Mouse (Mus musculus) megakaryocyte progenitor cell, adult 5-6 weeks (primary cell): ENCODE measurements around the gene Ptchd3. TPM values are rescaled to one million over a fixed set of nuclear protein-coding genes. Genes with fewer than 3 reads are reported as not detected.

Source experiments
- ATAC-seq: replicated peaks from 2 replicates; pipeline ENCODE4 v1.8.0; 2016; ENCODE audit warnings: mild to moderate bottlenecking, moderate TSS enrichment, inconsistent platforms; ENCODE audit not compliant: poor library complexity
- total RNA-seq, 2 experiments: library from RNA; stranded (forward) in 1 of 2; stranded (reverse) in 1 of 2; fragments of 157-497, 149-512 nt in 1 of 2; fragments of 200-1000 nt in 1 of 2; gene quantifications; 2 replicates each; pipeline versions ENCODE4 v1.2.3 to v1.2.4; 2015 to 2017

Ptchd3 gene
- not detected in 2 replicates for total RNA-seq (2015)
- not detected in 2 replicates for total RNA-seq (2017)

DNA sequence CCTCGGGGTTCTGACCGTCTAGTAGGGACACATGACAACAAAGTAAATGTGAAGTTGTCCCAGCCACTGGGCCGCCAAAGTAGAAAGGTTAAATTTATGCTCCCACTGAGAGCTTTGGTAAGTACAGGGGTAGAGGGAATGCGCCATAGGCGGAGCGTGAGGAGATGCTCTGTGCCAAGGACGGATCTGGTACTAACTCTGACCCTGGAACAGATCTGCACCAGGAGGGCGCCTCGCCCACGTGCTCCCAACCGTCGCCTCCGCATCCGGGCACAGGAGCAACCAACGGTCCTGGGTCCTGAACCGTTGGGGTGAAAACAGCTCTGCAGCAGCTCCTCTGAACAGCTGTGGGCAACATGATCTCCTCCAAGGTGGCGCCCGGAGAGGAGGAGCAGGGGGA, at the start of gene Ptchd3:
Gene Ptchd3, plus strand, starts transcription at position 301 of the 400 bp plus-strand sequence.
- no peak for ATAC-seq

DNA sequence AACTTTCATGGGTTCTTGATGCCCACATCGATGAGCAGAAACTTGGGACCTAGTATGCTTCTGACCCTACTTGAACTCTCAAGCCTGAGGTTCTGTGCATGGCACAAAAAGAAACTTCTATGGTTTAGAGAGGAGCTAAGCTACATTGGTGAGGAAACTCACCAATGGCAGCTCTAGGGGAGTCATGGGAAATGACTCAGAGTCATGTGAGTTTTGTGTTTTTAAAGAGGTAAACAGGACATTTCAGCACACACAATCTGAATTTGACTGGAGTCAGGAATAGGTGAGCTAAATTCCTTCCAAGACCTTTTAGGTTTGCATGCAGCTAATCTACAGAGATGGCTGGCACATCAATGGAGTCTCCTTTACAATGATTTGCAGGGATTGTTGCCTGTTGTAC, 48.2 kb upstream of the Ptchd3 start:
- ATAC-seq, result no peak

DNA sequence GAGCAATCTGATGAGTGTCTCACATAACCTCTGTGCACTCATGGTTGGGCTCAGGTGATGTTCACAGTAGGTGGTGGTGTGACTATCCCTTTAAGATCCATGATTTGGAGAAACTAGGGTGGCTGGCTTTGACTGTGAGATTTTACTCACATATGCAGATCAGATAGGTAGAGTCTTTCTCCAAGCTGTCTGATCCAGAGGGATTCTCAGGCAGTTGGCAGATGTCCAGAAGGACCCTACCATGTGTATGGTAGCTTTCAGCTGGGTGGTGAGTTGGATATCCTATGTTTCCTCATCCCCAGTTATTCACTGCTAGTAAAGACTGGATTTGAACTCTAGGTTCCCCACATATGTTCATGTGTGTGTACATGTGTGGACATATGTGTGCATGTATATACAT, 42.6 kb upstream of the Ptchd3 start:
- no peak for ATAC-seq

DNA sequence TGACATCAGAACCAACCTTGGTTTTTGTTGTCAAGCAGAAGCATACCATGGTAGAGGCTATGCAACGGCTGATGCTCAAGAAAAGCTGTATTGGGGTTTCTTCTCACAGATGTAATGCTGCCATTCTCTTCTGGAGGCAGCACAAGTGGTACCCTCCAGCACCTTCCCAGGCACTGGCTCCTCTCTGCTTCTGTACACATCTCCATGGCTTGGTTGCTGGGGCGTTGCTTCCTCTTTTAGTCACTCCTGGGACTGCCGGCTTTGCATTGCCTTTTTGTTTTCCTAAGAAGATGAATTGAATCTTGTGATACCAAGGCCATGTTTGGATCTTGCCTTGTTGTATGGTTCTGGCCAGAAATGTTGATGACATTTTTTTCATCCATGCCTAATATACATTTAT, 40.5 kb upstream of the Ptchd3 start:
- ATAC-seq, result 0 out of 2 replicates have a peak, but pooled peaks have one; percentile 26

DNA sequence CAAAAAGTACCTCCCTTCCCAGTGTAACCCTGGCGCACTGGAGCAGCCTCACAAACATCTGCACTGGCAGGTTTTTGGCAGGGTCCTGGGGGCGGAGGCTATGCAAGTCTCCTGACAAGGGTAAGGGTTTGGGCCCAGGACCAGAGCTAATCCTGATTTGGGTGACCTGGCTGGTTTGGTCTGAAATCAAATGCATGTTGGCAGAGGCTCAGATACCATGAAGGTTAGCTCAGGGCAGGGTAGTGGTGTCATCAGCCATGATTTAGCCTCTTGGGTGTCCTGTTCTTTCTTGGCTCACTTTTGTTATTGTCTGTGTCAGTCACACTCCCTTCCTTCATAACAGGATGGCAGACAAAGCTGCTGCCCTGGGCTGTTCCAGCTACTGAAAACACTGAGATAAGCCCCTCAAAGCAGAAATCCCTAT, 39.4 kb upstream of the Ptchd3 start:
- no peak for ATAC-seq

DNA sequence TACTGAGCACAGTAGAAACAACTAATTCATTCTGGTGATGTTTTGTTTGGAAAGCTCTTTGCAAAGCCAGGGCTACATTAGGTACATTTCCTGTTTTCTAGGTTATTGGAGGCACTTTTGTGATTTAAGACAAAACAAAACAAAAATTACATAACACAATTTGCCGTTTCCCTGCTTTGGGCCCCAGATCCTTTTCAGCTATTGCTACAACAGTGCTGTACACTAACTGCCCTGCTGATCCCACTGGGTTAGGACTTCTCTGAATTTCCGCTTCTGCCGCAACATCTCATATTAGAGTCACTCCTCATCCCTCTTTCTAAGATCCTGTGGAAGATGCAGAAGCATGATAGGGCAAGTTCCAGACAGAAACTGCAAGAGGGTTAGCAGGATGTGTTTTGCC, 38.6 kb upstream of the Ptchd3 start:
- ATAC-seq, result no peak

DNA sequence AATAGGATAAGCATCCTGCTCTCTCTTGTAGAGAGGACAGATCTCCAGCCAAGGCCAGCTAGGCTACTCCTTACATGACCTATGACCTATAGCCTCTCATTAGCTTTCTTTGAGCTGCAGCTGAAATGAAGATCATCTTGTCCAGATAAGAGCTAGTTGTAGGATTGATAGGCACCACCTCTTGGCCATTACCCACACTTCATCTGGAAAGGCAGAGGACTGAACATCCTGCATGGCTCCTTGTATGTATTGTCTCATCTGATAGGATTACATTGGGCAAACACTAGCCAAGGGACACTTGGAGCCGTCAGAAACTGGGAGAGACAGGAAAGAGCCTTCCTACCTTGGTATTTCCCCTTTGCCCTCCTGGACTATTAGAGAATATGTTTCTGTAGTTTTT, 38.1 kb upstream of the Ptchd3 start:
- no peak for ATAC-seq

DNA sequence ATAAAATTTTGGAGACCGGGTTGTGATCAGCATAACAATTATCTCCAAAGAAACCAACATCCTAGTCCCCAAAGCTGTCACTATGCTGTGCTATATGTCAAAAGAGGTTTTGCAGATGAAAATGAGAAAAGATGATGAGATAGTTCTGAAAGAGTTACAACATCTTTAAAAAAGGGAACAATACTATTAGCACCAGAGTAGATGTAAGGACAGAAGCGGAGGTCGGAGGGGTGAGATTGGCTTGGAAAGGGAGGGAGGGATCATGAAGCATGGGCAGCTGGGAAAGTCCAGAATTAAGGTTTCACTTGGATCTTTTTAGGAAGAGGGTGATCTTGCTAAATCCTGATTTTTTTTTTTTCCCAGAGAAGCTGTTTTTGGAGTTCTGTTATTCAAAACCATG, 36.5 kb upstream of the Ptchd3 start:
- peak; percentile 52; the same call in 1 of the 2 replicates for ATAC-seq

DNA sequence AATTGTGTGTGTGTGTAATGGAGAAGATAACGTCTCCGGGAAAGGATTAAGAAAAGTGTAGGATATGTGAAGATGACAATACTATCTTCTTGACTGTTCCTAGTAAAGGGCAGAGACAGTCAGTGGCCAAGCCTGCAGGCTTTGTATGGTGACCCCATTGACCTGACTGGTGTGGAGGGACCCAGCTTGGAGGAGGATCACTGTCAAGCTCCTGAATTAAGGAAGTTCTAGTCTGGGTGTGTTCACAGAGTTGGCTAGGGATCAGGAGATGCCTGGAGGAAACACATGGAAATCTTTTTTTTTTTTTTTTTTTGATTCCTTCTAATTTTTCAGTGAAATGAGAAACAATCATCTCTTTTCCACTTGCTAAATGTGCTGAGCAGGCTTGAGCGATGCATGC, 35.9 kb upstream of the Ptchd3 start:
- ATAC-seq, result no peak

DNA sequence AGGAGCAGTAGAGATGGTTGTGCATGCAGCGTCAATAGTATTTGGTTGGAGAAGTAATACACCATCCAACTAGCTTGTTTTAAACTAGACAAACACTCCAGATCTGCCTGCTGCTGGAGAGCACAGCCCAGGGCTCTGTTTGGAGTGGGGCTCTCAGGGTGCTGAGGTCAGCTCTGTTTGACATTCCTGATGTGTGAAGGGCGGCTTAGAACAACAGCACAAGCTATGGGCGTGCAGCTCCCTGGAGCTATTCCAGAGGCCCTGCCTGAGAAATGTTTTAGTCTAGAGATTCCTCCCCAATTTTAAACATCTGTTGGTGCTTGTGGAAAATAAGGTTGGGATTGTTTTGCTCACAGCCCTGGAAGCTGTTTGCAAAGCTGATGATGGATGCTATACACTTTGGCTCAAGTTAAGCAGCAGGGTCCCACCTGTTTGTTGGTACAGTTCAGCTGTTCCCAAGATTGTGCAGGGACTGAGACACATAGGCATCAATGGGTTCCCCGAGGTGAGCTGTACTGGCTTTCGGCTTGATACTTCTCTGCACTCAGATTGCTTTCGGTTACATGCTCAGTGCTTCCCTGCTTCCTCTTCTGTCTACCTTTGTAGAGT, 35.4 kb upstream of the Ptchd3 start:
- ATAC-seq, result no peak

DNA sequence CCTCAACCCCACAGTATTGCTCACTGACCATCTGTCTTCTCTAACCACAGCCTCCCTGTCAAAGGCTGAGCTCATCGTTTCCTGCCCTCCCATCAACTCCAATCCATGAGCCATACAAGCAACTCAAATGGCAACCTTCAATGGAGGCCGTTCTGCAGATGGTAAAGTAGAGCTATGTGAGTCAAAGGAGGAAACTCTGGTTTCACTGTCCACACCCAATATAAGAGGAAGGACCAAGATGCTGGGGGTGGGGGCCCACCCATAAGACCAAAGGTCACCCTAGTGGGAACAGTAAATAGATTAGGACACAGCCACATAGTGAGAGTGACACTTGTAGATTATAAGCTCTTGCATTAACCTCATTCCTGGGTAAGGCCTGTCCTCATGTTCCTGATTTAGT, 34.1 kb upstream of the Ptchd3 start:
- ATAC-seq, result no peak

DNA sequence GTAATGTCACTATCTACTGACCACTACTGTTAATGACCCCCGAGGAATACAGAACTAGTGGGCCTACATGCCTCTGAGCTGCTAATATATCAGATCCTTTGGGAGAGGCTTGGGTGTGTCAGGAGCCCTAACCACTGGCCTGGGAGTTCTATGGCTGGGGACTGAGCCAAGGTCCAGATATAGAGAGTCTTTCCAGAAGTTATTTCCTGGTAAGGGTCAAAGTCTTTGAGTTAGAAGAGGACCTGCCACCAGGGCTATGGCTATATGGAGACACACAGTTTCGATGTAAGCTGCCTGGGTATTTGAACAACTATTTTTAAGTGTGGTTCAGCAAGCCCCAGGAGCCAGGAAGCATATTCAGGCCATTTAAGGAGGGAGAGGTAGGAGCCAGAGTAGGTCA, 31.5 kb upstream of the Ptchd3 start:
- ATAC-seq, result no peak

DNA sequence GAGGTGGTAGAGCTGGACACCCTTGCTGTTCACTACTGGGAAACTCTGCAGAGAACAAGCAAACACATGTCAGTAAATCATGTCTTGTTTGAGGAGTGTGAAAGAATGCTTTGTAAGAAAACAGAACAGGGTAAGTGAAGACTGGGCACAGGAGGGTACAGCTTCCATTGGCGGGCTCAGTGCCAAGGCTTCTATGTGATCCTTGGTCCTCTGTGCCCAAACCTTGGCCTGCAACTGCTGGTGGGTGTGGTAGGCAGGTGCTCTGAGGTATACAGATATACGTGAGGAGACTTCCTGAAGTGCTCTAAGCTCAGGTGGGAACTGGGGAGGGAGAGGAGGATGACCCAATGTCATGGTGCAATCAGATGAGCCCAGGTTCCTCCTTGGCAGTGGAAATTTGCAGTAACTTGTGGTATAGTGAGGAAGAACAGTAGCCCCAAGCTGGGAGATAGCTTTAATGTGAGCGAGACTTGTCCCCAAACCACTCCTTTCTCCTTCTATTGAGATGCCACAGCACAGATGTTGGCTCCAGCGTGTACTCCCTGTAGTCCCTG, 30.2 kb upstream of the Ptchd3 start:
- ATAC-seq, result peak; percentile 52

DNA sequence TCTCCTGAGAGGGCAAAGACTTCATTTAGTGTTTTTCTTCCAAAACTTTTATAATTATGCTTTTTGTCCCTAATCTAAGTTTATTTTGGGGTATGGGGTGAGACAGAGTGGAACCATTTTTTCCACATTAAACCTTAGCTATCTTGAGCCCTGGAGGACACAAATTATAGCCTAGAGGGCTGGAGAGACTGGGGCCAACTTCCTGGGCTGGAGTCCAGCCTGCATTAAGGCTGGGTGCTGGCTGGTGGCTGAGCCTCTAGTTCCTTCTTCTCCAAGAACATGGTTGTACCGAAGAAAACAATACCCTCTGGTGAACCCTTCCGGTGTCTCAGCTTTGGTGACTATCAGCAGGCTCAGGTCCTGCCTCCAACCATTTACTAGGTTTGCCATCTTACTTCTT, 27.3 kb upstream of the Ptchd3 start:
- ATAC-seq, result no peak

DNA sequence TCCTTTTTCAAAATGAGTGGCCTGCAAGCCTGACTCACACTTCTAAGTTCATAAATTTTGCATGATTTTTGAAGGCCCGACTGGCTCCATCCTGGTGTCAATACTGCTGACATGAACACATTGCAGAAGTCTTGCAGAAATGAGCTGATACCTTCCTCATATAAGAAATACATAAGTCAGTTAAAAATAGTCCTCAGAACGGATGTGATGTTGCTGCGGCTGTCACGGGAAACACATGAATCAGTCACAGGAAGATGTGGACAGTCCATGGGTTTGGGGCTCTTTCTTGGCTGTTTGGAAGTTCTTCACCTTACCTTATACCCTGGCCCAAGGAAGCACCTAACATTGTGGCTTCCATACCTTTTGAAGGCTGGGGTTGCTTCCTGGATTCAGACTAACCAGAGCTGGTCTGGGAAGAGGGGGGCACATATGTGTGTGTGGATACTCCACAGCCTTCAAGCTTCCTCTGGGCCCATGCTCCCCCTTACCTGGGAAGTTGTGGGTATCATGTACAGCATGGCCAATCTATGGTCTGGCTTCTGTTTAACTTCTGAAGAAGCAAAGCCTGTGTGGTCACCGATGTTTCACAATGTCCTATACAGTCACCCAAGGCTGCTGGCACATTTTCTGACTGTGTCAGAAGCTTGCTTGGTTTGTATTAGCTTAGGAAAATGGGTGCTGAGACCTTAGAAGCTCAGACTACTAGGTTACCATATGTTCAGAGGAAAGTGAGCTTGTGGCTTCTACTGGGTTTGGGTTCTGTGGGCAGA, 25.6 kb upstream of the Ptchd3 start:
- peak; percentile 52 for ATAC-seq

DNA sequence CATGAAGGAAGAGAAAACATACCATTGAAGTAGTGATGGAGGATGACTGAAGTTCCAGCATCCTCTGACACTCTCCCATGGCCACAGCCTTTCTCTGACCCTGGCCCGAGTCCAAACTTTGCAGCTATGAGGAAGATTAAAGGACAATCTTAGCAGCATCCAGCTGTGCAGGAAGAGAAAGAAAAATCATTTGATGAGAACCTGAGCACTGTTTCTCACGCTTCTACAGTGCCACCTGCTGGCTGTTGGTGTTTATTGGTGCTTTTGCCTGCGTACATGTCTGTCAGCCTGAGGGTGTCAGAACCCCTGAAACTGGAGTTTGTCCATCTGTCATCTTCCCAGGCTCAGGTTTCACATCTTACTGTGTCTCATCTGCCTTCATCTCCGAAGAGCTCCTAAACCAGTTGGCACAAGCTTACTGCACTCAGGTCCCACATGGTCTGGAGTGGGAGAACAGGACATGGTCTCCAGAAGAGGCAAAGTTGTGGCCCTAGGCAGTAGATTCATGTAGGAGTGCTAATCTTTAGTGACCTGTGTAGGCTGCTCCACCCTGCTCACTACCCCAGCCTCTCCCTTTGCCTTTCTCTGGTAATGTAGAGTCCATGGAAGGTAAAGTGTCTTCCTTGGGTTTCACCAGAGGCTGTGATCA, 21.7 kb upstream of the Ptchd3 start:
- ATAC-seq, result peak; percentile 79

DNA sequence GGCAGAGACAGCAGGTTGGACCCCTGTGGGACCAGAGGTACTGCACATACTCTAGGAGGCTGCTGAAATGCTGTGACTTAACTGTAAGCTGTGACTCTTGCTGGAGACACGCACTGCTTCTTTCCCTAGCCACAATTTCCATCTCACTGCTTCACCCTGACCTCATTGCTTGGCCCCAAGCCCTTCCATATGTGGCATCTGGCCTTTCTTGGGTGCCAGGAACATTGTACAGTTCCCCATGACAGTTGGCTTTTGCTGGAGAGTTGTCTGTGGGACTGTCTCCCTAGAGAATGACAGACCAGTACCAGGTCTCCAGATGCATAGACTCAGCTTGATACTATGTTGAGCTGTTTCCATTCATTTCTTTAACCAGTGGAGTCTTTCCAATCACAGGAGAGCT, 21.2 kb upstream of the Ptchd3 start:
- ATAC-seq, result no peak

DNA sequence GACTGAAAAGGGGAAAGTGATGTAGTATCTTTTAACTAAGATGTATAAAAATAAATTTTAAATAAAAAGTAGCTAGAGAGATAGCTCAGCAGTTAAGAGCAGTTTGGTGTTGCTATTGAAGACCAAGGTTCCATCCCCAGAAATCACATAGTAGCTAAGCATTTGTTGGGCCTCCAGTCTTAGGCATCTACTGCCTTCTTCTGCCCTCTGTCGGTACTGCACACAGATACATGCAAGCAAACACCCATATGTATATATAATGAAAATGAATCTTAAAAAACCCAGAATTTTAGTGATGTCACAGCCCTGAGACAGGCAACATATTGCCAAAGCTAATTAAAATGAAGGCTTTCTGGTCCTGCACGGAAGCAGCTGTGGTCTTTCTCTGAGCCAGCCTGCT, 15.9 kb downstream of the Ptchd3 start:
- peak; percentile 49 for ATAC-seq

DNA sequence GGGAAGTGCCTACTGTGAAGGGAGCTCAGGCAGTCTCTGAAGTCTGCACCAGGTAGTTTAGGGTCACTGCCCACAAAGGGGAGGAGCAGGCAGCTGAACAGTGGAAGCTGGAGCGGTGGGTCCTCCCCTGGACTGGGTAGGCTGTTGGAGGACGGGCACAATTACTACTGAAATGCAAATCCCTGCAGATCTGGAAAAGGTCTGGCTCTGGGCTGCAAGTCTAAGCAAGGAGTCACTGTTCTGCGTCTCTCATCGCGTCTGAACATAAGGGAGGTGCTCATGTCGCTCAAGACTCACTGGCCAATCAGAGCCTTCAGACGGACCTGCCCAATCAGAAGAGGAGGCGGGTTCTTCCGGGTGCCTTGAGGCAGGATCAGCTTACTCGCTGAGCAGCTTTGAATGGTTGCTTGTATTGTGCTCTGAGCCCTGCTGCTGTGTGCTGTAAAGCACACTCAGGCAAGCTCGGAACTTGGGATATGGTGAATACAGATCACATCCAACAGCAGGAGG, 17.8 kb downstream of the Ptchd3 start:
- peak; percentile 99 for ATAC-seq
